Mouse (Mus musculus): ENCODE measurements around the gene Vmn1r29. TPM values are rescaled to one million over a fixed set of nuclear protein-coding genes. Genes with fewer than 3 reads are reported as not detected.

The Vmn1r29 gene
- polyA plus RNA-seq (2012; rRNA removed) = not detected in 2 replicates

GRCm38 (mm10) chr6:58301249-58301648 is at the start of gene Vmn1r29:
Vmn1r29 (plus strand) TSS chr6:58301549.

GRCm38 (mm10) chr6:58261737-58262136 is 39.6 kb upstream of the Vmn1r29 start, which contains the start of gene Vmn1r28:
Vmn1r28 (plus strand) TSS chr6:58262037.

Other genes starting within 250 kb of the Vmn1r29 start
- gene Vmn1r27, start 82.7 kb upstream of the Vmn1r29 start, polyA plus RNA-seq (2012; rRNA removed) = not detected in 2 replicates
- gene Vmn1r28, start 39.5 kb upstream of the Vmn1r29 start, polyA plus RNA-seq (2012; rRNA removed) = not detected in 2 replicates
- gene Vmn1r30, start 141.8 kb downstream of the Vmn1r29 start, polyA plus RNA-seq (2012; rRNA removed) = not detected in 2 replicates
- gene Vmn1r31, start 173.8 kb downstream of the Vmn1r29 start, polyA plus RNA-seq (2012; rRNA removed) = not detected in 2 replicates